Comparison of ENCODE assay signal across 8 mouse cellular contexts in genomic region chr17:57061069-57061468, GRCm38 (mm10). TPM values are rescaled to one million over a fixed set of nuclear protein-coding genes. Genes with fewer than 3 reads are reported as not detected.
DNase-seq lines count a peak whose midpoint lies in the region; ATAC-seq and TF ChIP-seq lines count a peak whose summit lies in the region.

No protein-coding gene starts in this region.

- no peak for TF ChIP-seq CTCF in intestine, postnatal 0 days (IDR thresholded peaks at IDR 0.05; ENCODE audit: low read depth)

- peaks cover 25% of the 10 kb centered on the region for H3K27me3 ChIP-seq in lung, embryonic 16.5 days (ENCODE audit: control insufficient read depth, insufficient read depth, low read depth, low read length)
- H3K27me3 ChIP-seq in intestine, postnatal 0 days (replicated peaks; ENCODE audit: control insufficient read depth, insufficient read depth, low read length), result peaks cover 8% of the 10 kb centered on the region; the same call in 1 of the 2 replicates
- H3K27me3 ChIP-seq in midbrain, embryonic 16.5 days (ENCODE audit: control insufficient read depth, insufficient read depth, low read depth, low read length), result peaks cover 31% of the 10 kb centered on the region

- DNase-seq in adrenal gland, adult (ENCODE audit: inconsistent age in 2 of 2, low spot score in 1 of 2), result peak; percentile 54 to 77
- no peak for DNase-seq in adrenal gland, postnatal 10 days
- DNase-seq in lung, postnatal 25 days (ENCODE audit: low spot score), result no peak
- DNase-seq in layer of hippocampus, adult 8-10 months (ENCODE audit: low spot score in 2 of 2), result no peak
- no peak for DNase-seq in MN1 (ENCODE audit: low spot score)

- H3K4me1 ChIP-seq in lung, embryonic 16.5 days (replicated peaks; ENCODE audit: control insufficient read depth, insufficient read depth, low read length), result peaks cover 8% of the 10 kb centered on the region
- peaks cover 12% of the 10 kb centered on the region; the same call in 1 of the 2 replicates for H3K4me1 ChIP-seq in intestine, postnatal 0 days (replicated peaks; ENCODE audit: control insufficient read depth, insufficient read depth, low read length)
- H3K4me1 ChIP-seq in midbrain, embryonic 16.5 days (ENCODE audit: control insufficient read depth, insufficient read depth, low read length), result peaks cover 25% of the 10 kb centered on the region

- no peak overlapping the region for H3K9ac ChIP-seq in lung, embryonic 16.5 days (ENCODE audit: low read length)
- 0 out of 2 replicates have a peak overlapping the region, but pooled peaks have one; percentile 7 for H3K9ac ChIP-seq in intestine, postnatal 0 days (ENCODE audit: low read depth, low read length)
- no peak overlapping the region for H3K9ac ChIP-seq in midbrain, embryonic 16.5 days (ENCODE audit: low read depth, low read length)

- H3K9me3 ChIP-seq in lung, embryonic 16.5 days (ENCODE audit: control insufficient read depth, low read length), result no peaks in the 10 kb centered on the region
- H3K9me3 ChIP-seq in intestine, postnatal 0 days (ENCODE audit: control insufficient read depth), result no peaks in the 10 kb centered on the region
- H3K9me3 ChIP-seq in midbrain, embryonic 16.5 days (replicated peaks; ENCODE audit: control insufficient read depth, low read length, poor library complexity, severe bottlenecking), result no peaks in the 10 kb centered on the region

- peak overlapping the region; percentile 71 for H3K27ac ChIP-seq in lung, embryonic 16.5 days (ENCODE audit: low read length)
- H3K27ac ChIP-seq in intestine, postnatal 0 days (ENCODE audit: low read depth, low read length), result peak overlapping the region; percentile 47
- no peak overlapping the region for H3K27ac ChIP-seq in midbrain, embryonic 16.5 days (ENCODE audit: low read length)

- no peak for ATAC-seq in lung, embryonic 16.5 days (ENCODE audit: low read depth)
- ATAC-seq in intestine, postnatal 0 days, result no peak
- ATAC-seq in midbrain, embryonic 16.5 days, result no peak

- WGBS in lung, embryonic 16.5 days, result 37% methylated on average over 10 of the region's 10 CpGs
- 34% methylated on average over 10 of the region's 10 CpGs for WGBS in intestine, postnatal 0 days
- 39% methylated on average over 10 of the region's 10 CpGs for WGBS in midbrain, embryonic 16.5 days

- H3K4me2 ChIP-seq in lung, embryonic 16.5 days (ENCODE audit: low read depth, low read length), result peak overlapping the region; percentile 95
- peak overlapping the region; percentile 98 for H3K4me2 ChIP-seq in intestine, postnatal 0 days (replicated peaks; ENCODE audit: low read depth)
- peak overlapping the region; percentile 66 for H3K4me2 ChIP-seq in midbrain, embryonic 16.5 days (ENCODE audit: low read length)

- H3K36me3 ChIP-seq in lung, embryonic 16.5 days (ENCODE audit: control insufficient read depth, insufficient read depth, low read length), result no peaks in the 10 kb centered on the region
- peaks cover 9% of the 10 kb centered on the region; the same call in 1 of the 2 replicates for H3K36me3 ChIP-seq in intestine, postnatal 0 days (ENCODE audit: control insufficient read depth, insufficient read depth)
- H3K36me3 ChIP-seq in midbrain, embryonic 16.5 days (ENCODE audit: control insufficient read depth, insufficient read depth, low read length), result no peaks in the 10 kb centered on the region

- peak overlapping the region; percentile 81 for H3K4me3 ChIP-seq in lung, embryonic 16.5 days (ENCODE audit: low read length)
- H3K4me3 ChIP-seq in intestine, postnatal 0 days (ENCODE audit: low read depth, low read length), result no peak overlapping the region
- peak overlapping the region; percentile 91 for H3K4me3 ChIP-seq in midbrain, embryonic 16.5 days (ENCODE audit: low read depth, low read length)

RNA-seq across cellular contexts. Expression of gene Slc25a23, which starts 1.4 kb away (rescaled TPM):
- 100 to 1,000 TPM; 119 to 122 TPM for total RNA-seq in adrenal gland, postnatal 10 days (2021)
- polyA plus RNA-seq in lung, embryonic 16.5 days (2015; fragmentation: Nextera tagmentation; extraction: Ambion mirVana), result 8.1 and 9.6 TPM in 2 replicates
- polyA plus RNA-seq in intestine, postnatal 0 days (2015; fragmentation: Nextera tagmentation; extraction: Ambion mirVana), result 4.8 and 5.1 TPM in 2 replicates
- polyA plus RNA-seq in midbrain, embryonic 16.5 days (2015; fragmentation: Nextera tagmentation; extraction: Ambion mirVana), result 36.0 and 42.8 TPM in 2 replicates
- 100 to 1,000 TPM; 352 to 366 (median 355) TPM for total RNA-seq in layer of hippocampus, adult 8-10 months (2022)

RNA-seq across cellular contexts. Expression of gene Crb3, which starts 2.2 kb away (rescaled TPM):
- 1 to 10 TPM; 2.0 to 3.9 TPM for total RNA-seq in adrenal gland, postnatal 10 days (2021)
- 62.6 and 63.1 TPM in 2 replicates for polyA plus RNA-seq in lung, embryonic 16.5 days (2015; fragmentation: Nextera tagmentation; extraction: Ambion mirVana)
- 121 and 130 TPM in 2 replicates for polyA plus RNA-seq in intestine, postnatal 0 days (2015; fragmentation: Nextera tagmentation; extraction: Ambion mirVana)
- 2.1 and 3.3 TPM in 2 replicates for polyA plus RNA-seq in midbrain, embryonic 16.5 days (2015; fragmentation: Nextera tagmentation; extraction: Ambion mirVana)
- total RNA-seq in layer of hippocampus, adult 8-10 months (2022), result 1 to 10 TPM in 2 of 4 experiments, under 1 TPM in 2; 0.70 to 2.1 (median 1.4) TPM

RNA-seq across cellular contexts. Expression of gene Dennd1c, which starts 17.2 kb away (rescaled TPM):
- 1 to 10 TPM; 3.4 TPM for total RNA-seq in adrenal gland, postnatal 10 days (2021)
- polyA plus RNA-seq in lung, embryonic 16.5 days (2015; fragmentation: Nextera tagmentation; extraction: Ambion mirVana), result 5.4 and 5.8 TPM in 2 replicates
- polyA plus RNA-seq in intestine, postnatal 0 days (2015; fragmentation: Nextera tagmentation; extraction: Ambion mirVana), result 5.2 and 5.3 TPM in 2 replicates
- 4.2 and 5.0 TPM in 2 replicates for polyA plus RNA-seq in midbrain, embryonic 16.5 days (2015; fragmentation: Nextera tagmentation; extraction: Ambion mirVana)
- total RNA-seq in layer of hippocampus, adult 8-10 months (2022), result 1 to 10 TPM; 1.1 to 4.4 (median 3.0) TPM

RNA-seq across cellular contexts. Expression of gene Slc25a41, which starts 19.6 kb away (rescaled TPM):
- not detected for total RNA-seq in adrenal gland, postnatal 10 days (2021)
- polyA plus RNA-seq in lung, embryonic 16.5 days (2015; fragmentation: Nextera tagmentation; extraction: Ambion mirVana), result not detected in 2 replicates
- not detected in 2 replicates for polyA plus RNA-seq in intestine, postnatal 0 days (2015; fragmentation: Nextera tagmentation; extraction: Ambion mirVana)
- polyA plus RNA-seq in midbrain, embryonic 16.5 days (2015; fragmentation: Nextera tagmentation; extraction: Ambion mirVana), result not detected in 2 replicates
- total RNA-seq in layer of hippocampus, adult 8-10 months (2022), result not detected

RNA-seq across cellular contexts. Expression of gene Tubb4a, which starts 26.5 kb away (rescaled TPM):
- 10 to 100 TPM; 10.9 to 20.6 TPM for total RNA-seq in adrenal gland, postnatal 10 days (2021)
- polyA plus RNA-seq in lung, embryonic 16.5 days (2015; fragmentation: Nextera tagmentation; extraction: Ambion mirVana), result 12.3 and 15.0 TPM in 2 replicates
- polyA plus RNA-seq in intestine, postnatal 0 days (2015; fragmentation: Nextera tagmentation; extraction: Ambion mirVana), result 12.6 and 14.6 TPM in 2 replicates
- polyA plus RNA-seq in midbrain, embryonic 16.5 days (2015; fragmentation: Nextera tagmentation; extraction: Ambion mirVana), result 383 and 394 TPM in 2 replicates
- total RNA-seq in layer of hippocampus, adult 8-10 months (2022), result 100 to 1,000 TPM; 500 to 601 (median 567) TPM

Comparison
In these comparisons a context has a peak if more than half of its experiments do, and no peak if none do; other contexts are left out.
1. DNase-seq: peak in adrenal gland, adult (2 of 2); none in adrenal gland, postnatal 10 days (single experiment), lung, postnatal 25 days (single experiment), layer of hippocampus, adult 8-10 months (0 of 2) and MN1 (single experiment).
2. RNA of gene Crb3, which starts 2.2 kb away (polyA plus RNA-seq): 121 to 130 TPM in intestine, postnatal 0 days and 62.6 to 63.1 TPM in lung, embryonic 16.5 days; 2.1 to 3.3 TPM in midbrain, embryonic 16.5 days; every median in the first group is over 10 times any median in the second.
3. Peak in every context shown above with its lines, with median percentiles within 50 percentile points of each other: H3K4me2 ChIP-seq.